In genomic region chr7:119847396-119847795, GRCm38 (mm10) we compare ENCODE assay signal across 20 mouse cellular contexts. TPM values are rescaled to one million over a fixed set of nuclear protein-coding genes. Genes with fewer than 3 reads are reported as not detected.
DNase-seq lines count a peak whose midpoint lies in the region; ATAC-seq lines count a peak whose summit lies in the region.
"Had no signal": no experiment of that assay in that cellular context is flagged by ENCODE, and none has a peak within 500 bp of the region (broad histone marks: within the 10 kb centered on the region; RNA-seq: fewer than 3 reads in every experiment).

No protein-coding gene starts in this region.

- H3K9ac ChIP-seq in kidney, embryonic 15.5 days = no peak overlapping the region
- H3K9ac ChIP-seq: embryonic facial prominence, embryonic 13.5 days; forebrain, embryonic 13.5 days; forebrain, postnatal 0 days; hindbrain, embryonic 12.5 days had no signal

- H3K27me3 ChIP-seq in kidney, embryonic 15.5 days = no peaks in the 10 kb centered on the region
- H3K27me3 ChIP-seq: embryonic facial prominence, embryonic 13.5 days; forebrain, embryonic 13.5 days; hindbrain, embryonic 12.5 days had no signal

- peaks cover 55% of the 10 kb centered on the region for H3K36me3 ChIP-seq in kidney, embryonic 15.5 days

- H3K9me3 ChIP-seq in kidney, embryonic 15.5 days (replicated peaks) = no peaks in the 10 kb centered on the region
- H3K9me3 ChIP-seq: embryonic facial prominence, embryonic 13.5 days; forebrain, embryonic 13.5 days; hindbrain, embryonic 12.5 days had no signal

- no peak overlapping the region for H3K4me3 ChIP-seq in kidney, embryonic 15.5 days (replicated peaks)
- no peak overlapping the region for H3K4me3 ChIP-seq in brown adipose tissue, adult 24 weeks (ENCODE audit: insufficient read depth, low read depth, low read length)
- H3K4me3 ChIP-seq: embryonic facial prominence, embryonic 13.5 days; forebrain, embryonic 13.5 days; hindbrain, embryonic 12.5 days had no signal

- no peaks in the 10 kb centered on the region for H3K4me1 ChIP-seq in kidney, embryonic 15.5 days
- H3K4me1 ChIP-seq in brown adipose tissue, adult 24 weeks (ENCODE audit: control insufficient read depth, insufficient read depth, insufficient read length, low read length) = no peaks in the 10 kb centered on the region
- H3K4me1 ChIP-seq: embryonic facial prominence, embryonic 13.5 days; forebrain, embryonic 13.5 days; hindbrain, embryonic 12.5 days had no signal

- no peak overlapping the region for H3K27ac ChIP-seq in kidney, embryonic 15.5 days
- H3K27ac ChIP-seq in brown adipose tissue, adult 24 weeks (replicated peaks; ENCODE audit: low read depth, low read length) = peak overlapping the region; percentile 70
- H3K27ac ChIP-seq: embryonic facial prominence, embryonic 13.5 days; forebrain, embryonic 13.5 days; hindbrain, embryonic 12.5 days had no signal

- peak; percentile 50 for DNase-seq in adrenal gland, postnatal 10 days
- DNase-seq in adrenal gland, postnatal 4 days (ENCODE audit: low spot score in 2 of 2) = no peak
- DNase-seq in kidney, adult 11 months = peak; percentile 33
- DNase-seq in kidney, postnatal 25 days = peak; percentile 20 to 49
- no peak for DNase-seq in kidney, postnatal 10 days
- DNase-seq in right cerebral cortex, postnatal 36 days (ENCODE audit: low spot score in 2 of 2) = no peak
- DNase-seq: cerebellum, adult 18-20 months; cerebellum, adult 9-11 months; cerebellum, postnatal 36 days; forebrain, postnatal 0 days; gastrocnemius, postnatal 14 days; heart, postnatal 10 days; heart, postnatal 4 days had no signal

- no peak for ATAC-seq in kidney, embryonic 15.5 days (replicated peaks; ENCODE audit: low FRiP score)
- ATAC-seq: forebrain, embryonic 13.5 days; forebrain, postnatal 0 days; hindbrain, embryonic 16.5 days; inflammation-experienced regulatory T-cells, adult 6 months had no signal

- H3K4me2 ChIP-seq in kidney, embryonic 15.5 days = no peak overlapping the region
- H3K4me2 ChIP-seq: embryonic facial prominence, embryonic 13.5 days; forebrain, embryonic 13.5 days; hindbrain, embryonic 12.5 days had no signal

- 96% methylated on average over 2 of the region's 2 CpGs for WGBS in kidney, embryonic 15.5 days

RNA-seq across cellular contexts. Expression of gene Lyrm1, which starts 48.3 kb away (rescaled TPM):
- 1 to 10 TPM; 7.2 to 7.5 TPM for total RNA-seq in adrenal gland, postnatal 10 days (2021)
- total RNA-seq in adrenal gland, postnatal 4 days (2021) = 1 to 10 TPM; 3.3 to 4.5 TPM
- polyA plus RNA-seq in kidney, embryonic 15.5 days (2015; fragmentation: Nextera tagmentation; extraction: Ambion mirVana) = 6.9 and 8.1 TPM in 2 replicates
- 11.7 and 17.5 TPM in 2 replicates for polyA plus RNA-seq in brown adipose tissue, adult 24 weeks (2012; ENCODE audit: insufficient read depth, insufficient read length, missing spikeins)

RNA-seq across cellular contexts. Expression of gene Dcun1d3, which starts 48.7 kb away (rescaled TPM):
- total RNA-seq in adrenal gland, postnatal 10 days (2021) = 10 to 100 TPM; 26.7 to 48.0 TPM
- 10 to 100 TPM; 18.3 to 24.4 TPM for total RNA-seq in adrenal gland, postnatal 4 days (2021)
- polyA plus RNA-seq in kidney, embryonic 15.5 days (2015; fragmentation: Nextera tagmentation; extraction: Ambion mirVana) = 9.9 and 10.5 TPM in 2 replicates
- 18.4 and 21.7 TPM in 2 replicates for polyA plus RNA-seq in brown adipose tissue, adult 24 weeks (2012; ENCODE audit: insufficient read depth, insufficient read length, missing spikeins)

RNA-seq across cellular contexts. Expression of gene Eri2, which starts 53.5 kb away (rescaled TPM):
- 1 to 10 TPM; 7.6 to 9.6 TPM for total RNA-seq in adrenal gland, postnatal 10 days (2021)
- 10 to 100 TPM; 12.9 to 13.6 TPM for total RNA-seq in adrenal gland, postnatal 4 days (2021)
- 24.8 and 26.1 TPM in 2 replicates for polyA plus RNA-seq in kidney, embryonic 15.5 days (2015; fragmentation: Nextera tagmentation; extraction: Ambion mirVana)
- polyA plus RNA-seq in brown adipose tissue, adult 24 weeks (2012; ENCODE audit: insufficient read depth, insufficient read length, missing spikeins) = 3.3 and 5.4 TPM in 2 replicates

RNA-seq across cellular contexts. Expression of gene Rexo5, which starts 53.6 kb away (rescaled TPM):
- 10 to 100 TPM in 1 of 2 experiments, 1 to 10 TPM in 1; 7.0 to 12.8 TPM for total RNA-seq in adrenal gland, postnatal 10 days (2021)
- total RNA-seq in adrenal gland, postnatal 4 days (2021) = 10 to 100 TPM; 12.4 to 13.6 TPM
- 21.1 and 29.9 TPM in 2 replicates for polyA plus RNA-seq in kidney, embryonic 15.5 days (2015; fragmentation: Nextera tagmentation; extraction: Ambion mirVana)
- polyA plus RNA-seq in brown adipose tissue, adult 24 weeks (2012; ENCODE audit: insufficient read depth, insufficient read length, missing spikeins) = 5.4 and 8.4 TPM in 2 replicates

Comparison
In these comparisons a context has a peak if more than half of its experiments do, and no peak if none do; other contexts are left out.
1. DNase-seq: peak in adrenal gland, postnatal 10 days (single experiment), kidney, adult 11 months (single experiment) and kidney, postnatal 25 days (2 of 2); none in adrenal gland, postnatal 4 days (0 of 2), kidney, postnatal 10 days (single experiment) and right cerebral cortex, postnatal 36 days (0 of 2).